Mouse (Mus musculus) hindbrain, embryonic 12.5 days (tissue): ENCODE measurements around the gene Hacd4. TPM values are rescaled to one million over a fixed set of nuclear protein-coding genes. Genes with fewer than 3 reads are reported as not detected.

Experiments
- ATAC-seq: fragments of 200-750 bp; cut with Nextera tagmentation; 2 replicates; pipeline ENCODE4 v1.8.0; 2017; ENCODE audit warnings: moderate TSS enrichment; ENCODE audit not compliant: low FRiP score
- H3K27ac ChIP-seq: fragments of 300-500 bp; sonication (generic); 2 replicates; pipeline ENCODE4 v1.5.1; 2016; ENCODE audit warnings: mild to moderate bottlenecking
- H3K27me3 ChIP-seq: fragments of 300-500 bp; sonication (generic); 2 replicates; pipeline ENCODE4 v1.6.1; 2016; ENCODE audit warnings: mild to moderate bottlenecking
- H3K36me3 ChIP-seq: fragments of 300-500 bp; sonication (generic); 2 replicates; pipeline ENCODE4 v1.6.1; 2016; ENCODE audit warnings: mild to moderate bottlenecking
- H3K4me1 ChIP-seq: fragments of 300-500 bp; sonication (generic); 2 replicates; pipeline ENCODE4 v1.6.1; 2016
- H3K4me2 ChIP-seq: fragments of 300-500 bp; sonication (generic); replicated peaks from 2 replicates; pipeline ENCODE4 v1.6.1; 2016; ENCODE audit warnings: mild to moderate bottlenecking
- H3K4me3 ChIP-seq: fragments of 300-500 bp; sonication (generic); 2 replicates; pipeline ENCODE4 v1.5.1; 2016; ENCODE audit warnings: mild to moderate bottlenecking
- H3K9ac ChIP-seq: fragments of 300-500 bp; sonication (generic); 2 replicates; pipeline ENCODE4 v1.6.1; 2016; ENCODE audit warnings: mild to moderate bottlenecking, moderate library complexity
- H3K9me3 ChIP-seq: fragments of 300-500 bp; sonication (generic); replicated peaks from 2 replicates; pipeline ENCODE4 v1.6.1; 2016; ENCODE audit warnings: mild to moderate bottlenecking
- WGBS: fragments of 180-500 bp; shearing (Covaris S2); methylation state at CpG from one replicate; pipeline ENCODE4 v1.1.7; 2016; 5-methylcytosine and 5-hydroxymethylcytosine counted together
- polyA plus RNA-seq: library from polyadenylated mRNA; unstranded; fragments of >200 nt; fragmentation: Nextera tagmentation; extraction: Ambion mirVana; gene quantifications from 2 replicates; pipeline ENCODE4 v1.2.1, GENCODE M21; 2016

Gene Hacd4
- polyA plus RNA-seq, 1 experiment from 2014 or later: 3.9 TPM

DNA sequence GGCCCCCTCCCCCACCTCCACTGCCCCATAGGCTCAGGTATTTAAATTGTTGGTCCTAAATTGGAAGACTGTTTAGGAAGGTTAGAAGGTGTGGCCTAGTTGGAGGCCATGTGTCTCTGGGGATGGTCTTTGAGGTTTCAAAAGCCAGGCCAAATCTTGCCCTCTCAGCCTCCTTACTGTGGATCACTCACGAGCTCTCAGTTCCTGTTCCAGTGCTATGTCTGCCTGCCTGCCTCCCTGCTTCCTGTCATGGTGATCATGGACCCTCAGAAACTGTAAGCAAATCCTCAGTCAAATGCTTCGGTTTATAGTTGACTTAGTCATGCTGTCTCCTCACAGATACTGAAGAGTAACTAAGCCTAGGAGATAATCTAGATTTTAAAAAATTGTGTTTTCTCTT is 19.9 kb upstream of the Hacd4 start:
- H3K36me3 ChIP-seq: no peaks in the 10 kb centered on the region
- H3K27ac ChIP-seq: no peak overlapping the region
- WGBS: 78% methylated on average over 2 of the region's 2 CpGs
- no peaks in the 10 kb centered on the region for H3K4me1 ChIP-seq
- H3K9ac ChIP-seq: no peak overlapping the region
- no peaks in the 10 kb centered on the region for H3K27me3 ChIP-seq
- H3K4me2 ChIP-seq: no peak overlapping the region
- H3K4me3 ChIP-seq: no peak overlapping the region
- ATAC-seq: no peak
- no peaks in the 10 kb centered on the region for H3K9me3 ChIP-seq

DNA sequence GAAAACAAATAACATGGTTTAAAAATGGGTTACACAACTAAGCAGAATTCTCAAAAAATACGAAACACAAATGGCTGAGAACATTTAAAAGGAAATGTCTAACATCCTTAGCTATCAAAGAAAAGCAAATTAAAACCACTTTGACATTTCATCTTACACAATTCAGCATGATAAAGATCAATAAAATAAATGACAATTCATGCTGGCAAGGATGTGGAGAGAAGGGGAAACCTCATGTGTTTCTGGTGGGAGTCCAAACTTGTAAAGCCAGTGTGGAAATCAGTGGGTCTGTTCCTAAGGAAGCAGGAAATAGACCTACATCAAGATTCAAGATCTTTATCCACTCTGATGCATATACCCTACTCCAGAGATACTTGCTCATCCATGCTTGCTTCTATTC is 19.4 kb upstream of the Hacd4 start:
- WGBS: 88% methylated on average over 1 of the region's 1 CpGs
- ATAC-seq: no peak
- no peak overlapping the region for H3K9ac ChIP-seq
- H3K4me2 ChIP-seq: no peak overlapping the region
- no peaks in the 10 kb centered on the region for H3K9me3 ChIP-seq
- H3K27me3 ChIP-seq: no peaks in the 10 kb centered on the region
- H3K36me3 ChIP-seq: no peaks in the 10 kb centered on the region
- H3K4me3 ChIP-seq: no peak overlapping the region
- no peaks in the 10 kb centered on the region for H3K4me1 ChIP-seq
- H3K27ac ChIP-seq: no peak overlapping the region

DNA sequence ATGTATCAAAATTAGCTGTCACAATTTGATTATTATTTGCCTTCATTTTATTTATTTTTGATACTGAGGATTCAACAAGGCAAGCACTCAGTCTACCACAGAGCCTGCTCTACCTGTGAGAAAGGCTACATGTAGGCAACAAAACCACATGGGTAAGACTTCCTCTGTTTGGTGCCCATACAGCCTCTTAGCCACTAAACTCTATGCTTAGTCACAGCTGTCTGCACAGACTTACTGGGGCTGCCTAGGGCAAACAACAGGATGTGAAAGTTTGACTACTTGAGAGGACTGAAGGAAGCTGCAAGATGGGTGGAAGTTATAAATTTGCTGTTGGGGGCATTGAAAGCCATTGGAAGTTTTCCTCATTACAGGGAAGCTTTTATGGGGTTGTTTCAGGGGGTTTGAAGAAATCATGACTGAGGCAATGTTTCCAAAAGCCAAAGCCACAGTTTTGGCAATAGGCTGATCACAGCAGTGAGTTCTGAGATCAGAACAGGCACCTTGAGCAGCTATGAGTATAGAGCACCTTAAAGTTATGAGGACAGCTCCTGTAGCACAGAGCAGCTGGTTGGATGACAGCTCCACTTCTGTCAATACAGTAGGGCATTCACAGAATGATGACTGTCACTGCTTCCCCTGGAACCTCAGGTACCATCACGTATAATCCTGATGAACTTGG is 11.5 kb upstream of the Hacd4 start:
- Histone ChIP-seq H3K36me3 (no peaks in the 10 kb centered on the region), H3K4me1 (no peaks in the 10 kb centered on the region), H3K9ac (no peak overlapping the region), H3K27me3 (no peaks in the 10 kb centered on the region), H3K27ac (no peak overlapping the region), H3K9me3 (no peaks in the 10 kb centered on the region), H3K4me2 (no peak overlapping the region), H3K4me3 (no peak overlapping the region)
- no peak for ATAC-seq
- 96% methylated on average over 1 of the region's 1 CpGs for WGBS

DNA sequence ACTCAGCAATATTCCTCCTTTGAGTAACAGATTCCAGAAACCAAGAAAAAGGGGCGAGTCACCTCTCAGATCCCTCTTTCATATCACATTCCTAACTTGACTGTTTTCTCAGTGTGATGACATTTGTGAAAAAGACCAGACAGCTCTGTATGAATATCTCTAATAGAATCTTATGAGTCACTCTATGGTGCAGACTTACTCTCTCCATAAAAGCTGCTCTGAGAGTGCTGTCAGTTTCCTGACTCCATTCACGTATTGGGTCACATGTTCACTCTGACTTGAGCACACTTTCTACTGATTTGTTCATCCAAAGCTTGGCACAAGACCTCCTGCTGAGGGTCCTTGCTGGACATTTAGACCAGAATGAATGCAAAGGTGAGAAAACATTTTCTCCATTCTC is 10.2 kb upstream of the Hacd4 start:
- H3K4me1 ChIP-seq: no peaks in the 10 kb centered on the region
- no peak overlapping the region for H3K4me3 ChIP-seq
- no peak overlapping the region for H3K4me2 ChIP-seq
- 80% methylated on average over 2 of the region's 2 CpGs for WGBS
- no peak for ATAC-seq
- H3K36me3 ChIP-seq: no peaks in the 10 kb centered on the region
- H3K27me3 ChIP-seq: no peaks in the 10 kb centered on the region
- no peak overlapping the region for H3K9ac ChIP-seq
- no peaks in the 10 kb centered on the region for H3K9me3 ChIP-seq
- no peak overlapping the region for H3K27ac ChIP-seq

DNA sequence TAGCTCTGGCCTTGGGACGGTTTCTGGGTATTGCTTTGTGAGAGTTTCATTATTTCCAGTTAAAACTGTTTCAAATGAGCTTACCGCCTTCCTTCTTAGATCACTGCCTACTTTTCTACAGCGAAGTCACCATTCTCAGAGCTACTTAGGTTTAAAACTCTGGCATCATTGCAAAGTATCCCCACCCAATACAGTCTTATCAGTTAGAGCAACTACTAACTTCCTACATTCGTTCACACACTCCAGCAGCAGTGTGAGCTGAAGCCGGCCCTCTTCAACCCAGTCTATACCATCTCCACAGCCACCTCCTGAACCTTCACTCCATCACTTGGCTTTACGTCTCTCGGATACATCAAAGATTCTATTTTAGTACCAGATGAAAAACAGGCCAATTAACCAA is 2.1 kb upstream of the Hacd4 start:
- no peaks in the 10 kb centered on the region for H3K9me3 ChIP-seq
- H3K4me1 ChIP-seq: peaks cover 9% of the 10 kb centered on the region
- no peak overlapping the region for H3K4me2 ChIP-seq
- 88% methylated on average over 7 of the region's 7 CpGs for WGBS
- H3K9ac ChIP-seq: no peak overlapping the region
- no peaks in the 10 kb centered on the region for H3K36me3 ChIP-seq
- H3K27me3 ChIP-seq: no peaks in the 10 kb centered on the region
- no peak overlapping the region for H3K27ac ChIP-seq
- ATAC-seq: no peak
- no peak overlapping the region for H3K4me3 ChIP-seq

DNA sequence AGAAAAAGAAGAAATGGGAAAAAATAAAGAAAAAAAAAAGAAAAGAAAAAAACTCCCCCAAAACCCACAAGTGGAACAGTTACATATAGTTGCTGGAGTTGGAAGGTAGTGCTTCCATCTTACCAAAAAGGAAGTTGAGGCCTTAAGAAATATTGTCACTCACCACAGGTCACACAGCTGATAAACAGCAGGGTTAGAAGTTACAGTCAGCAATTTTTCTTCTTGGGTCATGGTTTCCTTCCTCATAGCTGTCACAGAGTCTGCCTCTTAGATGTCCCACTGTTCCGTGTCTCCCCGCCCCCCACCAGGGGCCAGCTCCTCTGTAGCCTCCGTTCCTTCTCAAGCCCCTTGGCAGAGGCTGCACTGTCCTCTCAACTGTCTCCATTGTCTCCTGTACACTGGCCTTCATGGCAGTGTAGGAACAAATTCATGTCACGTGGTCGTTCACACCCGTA is 968 bp upstream of the Hacd4 start:
- 71% methylated on average over 6 of the region's 6 CpGs for WGBS
- H3K36me3 ChIP-seq: no peaks in the 10 kb centered on the region
- no peak for ATAC-seq

DNA sequence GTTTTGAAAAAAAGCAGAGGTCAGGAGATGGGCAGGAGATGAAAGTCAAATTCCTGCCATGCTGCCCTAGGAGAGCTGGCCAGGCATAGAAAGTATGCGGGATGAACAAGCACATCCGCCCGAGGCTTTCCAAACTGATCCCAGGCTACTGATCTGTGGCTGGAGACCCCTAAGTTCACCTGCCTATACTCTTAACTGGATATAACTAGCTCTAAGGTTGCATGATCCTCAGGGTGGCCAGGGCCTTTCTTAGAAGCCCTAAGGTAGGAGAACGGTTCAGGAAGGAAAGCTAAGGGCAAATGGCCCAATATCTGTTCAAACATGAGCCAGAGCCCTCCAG is 232 bp upstream of the Hacd4 start:
- no peaks in the 10 kb centered on the region for H3K27me3 ChIP-seq
- H3K9me3 ChIP-seq: no peaks in the 10 kb centered on the region
- peak overlapping the region; percentile 59 for H3K9ac ChIP-seq
- H3K36me3 ChIP-seq: no peaks in the 10 kb centered on the region
- peak overlapping the region; percentile 40; the same call in 1 of the 2 replicates for H3K27ac ChIP-seq
- 21% methylated on average over 4 of the region's 4 CpGs for WGBS
- no peak for ATAC-seq
- peak overlapping the region; percentile 40 for H3K4me3 ChIP-seq
- H3K4me1 ChIP-seq: peaks cover 9% of the 10 kb centered on the region
- H3K4me2 ChIP-seq: peak overlapping the region; percentile 71

More for the DNA sequence above, 968 bp upstream of the Hacd4 start:
- H3K9ac ChIP-seq: no peak overlapping the region
- no peak overlapping the region for H3K4me2 ChIP-seq
- H3K27me3 ChIP-seq: no peaks in the 10 kb centered on the region
- H3K27ac ChIP-seq: no peak overlapping the region
- peaks cover 9% of the 10 kb centered on the region for H3K4me1 ChIP-seq
- H3K4me3 ChIP-seq: no peak overlapping the region
- H3K9me3 ChIP-seq: no peaks in the 10 kb centered on the region

DNA sequence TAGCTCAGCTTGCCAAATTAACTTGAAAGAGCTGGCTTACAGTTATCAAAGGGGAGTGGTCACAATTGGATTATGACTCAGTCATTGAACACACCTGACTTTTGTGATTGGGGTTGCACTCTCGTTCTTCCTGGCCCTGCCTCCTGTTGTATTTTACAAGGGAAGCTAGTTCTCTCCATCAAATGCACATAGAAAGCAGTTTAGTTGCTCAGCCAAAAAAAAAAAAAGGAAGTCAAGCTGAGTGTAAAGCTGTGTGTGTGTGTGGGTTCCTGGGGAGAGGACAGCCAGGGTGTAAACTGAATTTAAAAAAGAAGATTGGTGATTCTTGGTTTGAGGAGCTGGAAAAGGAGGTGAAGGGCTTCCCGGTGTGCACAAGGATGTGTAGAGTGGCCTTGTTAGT is 811 bp downstream of the Hacd4 start:
- no peak overlapping the region for H3K9ac ChIP-seq
- ATAC-seq: no peak
- 40% methylated on average over 2 of the region's 2 CpGs for WGBS

DNA sequence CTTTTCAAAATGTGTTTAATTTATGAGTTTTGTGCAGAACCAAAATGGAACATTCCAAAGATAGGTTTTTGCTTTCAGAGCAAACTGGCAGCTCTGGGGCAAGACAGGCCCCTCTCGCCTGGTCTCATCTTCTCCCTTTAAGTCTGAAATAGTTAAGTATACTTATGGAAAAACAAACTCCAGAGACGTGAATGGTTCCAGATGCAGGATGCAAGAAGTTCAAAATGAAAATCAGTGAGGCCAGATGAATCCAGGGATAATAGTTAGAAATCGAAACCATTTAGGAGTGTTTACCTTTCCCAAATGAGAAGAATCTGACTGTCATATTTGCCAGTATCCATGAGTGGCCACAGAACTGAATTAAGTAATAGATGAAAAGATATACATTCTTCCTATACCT is 1.6 kb downstream of the Hacd4 start:
- Histone ChIP-seq H3K27ac (no peak overlapping the region), H3K4me3 (no peak overlapping the region), H3K27me3 (no peaks in the 10 kb centered on the region), H3K9me3 (no peaks in the 10 kb centered on the region), H3K4me2 (no peak overlapping the region), H3K4me1 (peaks cover 9% of the 10 kb centered on the region), H3K36me3 (no peaks in the 10 kb centered on the region), H3K9ac (no peak overlapping the region)
- no peak for ATAC-seq
- 86% methylated on average over 3 of the region's 3 CpGs for WGBS

More for the DNA sequence above, 811 bp downstream of the Hacd4 start:
- no peaks in the 10 kb centered on the region for H3K9me3 ChIP-seq
- H3K27ac ChIP-seq: no peak overlapping the region
- peaks cover 9% of the 10 kb centered on the region for H3K4me1 ChIP-seq
- H3K27me3 ChIP-seq: no peaks in the 10 kb centered on the region
- no peak overlapping the region for H3K4me3 ChIP-seq
- peak overlapping the region; percentile 71 for H3K4me2 ChIP-seq
- H3K36me3 ChIP-seq: no peaks in the 10 kb centered on the region

DNA sequence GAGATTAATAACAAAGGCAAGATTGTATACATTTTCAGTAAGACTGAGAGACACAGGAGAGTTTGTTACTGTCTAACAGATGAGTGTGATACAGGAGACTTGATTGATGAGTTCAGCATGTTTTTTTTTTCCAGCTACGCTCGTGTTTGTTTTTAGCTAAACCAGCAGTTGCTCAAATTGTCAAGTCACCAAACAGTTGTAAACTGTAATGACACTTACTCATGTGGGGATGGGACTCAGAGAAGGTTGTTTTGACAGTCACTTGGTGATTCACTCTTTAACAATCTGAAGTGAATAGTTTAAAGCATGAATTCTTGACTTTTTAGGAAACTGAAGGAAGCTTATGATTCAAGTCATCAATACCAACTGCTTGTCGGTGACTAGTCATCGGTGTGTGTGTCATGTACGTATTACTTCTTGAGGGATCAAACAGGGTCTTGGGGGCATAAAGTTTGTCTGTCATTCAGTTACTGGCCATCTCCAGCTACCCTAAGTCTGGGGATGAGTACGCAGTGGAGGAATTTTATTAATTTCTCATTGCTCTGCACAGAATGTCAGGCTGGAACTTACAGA is 2.0 kb downstream of the Hacd4 start:
- H3K27me3 ChIP-seq: no peaks in the 10 kb centered on the region
- 83% methylated on average over 6 of the region's 6 CpGs for WGBS
- H3K9me3 ChIP-seq: no peaks in the 10 kb centered on the region
- H3K27ac ChIP-seq: no peak overlapping the region
- no peak overlapping the region for H3K9ac ChIP-seq
- H3K4me2 ChIP-seq: no peak overlapping the region
- H3K36me3 ChIP-seq: no peaks in the 10 kb centered on the region
- peaks cover 9% of the 10 kb centered on the region for H3K4me1 ChIP-seq
- ATAC-seq: no peak
- H3K4me3 ChIP-seq: no peak overlapping the region

DNA sequence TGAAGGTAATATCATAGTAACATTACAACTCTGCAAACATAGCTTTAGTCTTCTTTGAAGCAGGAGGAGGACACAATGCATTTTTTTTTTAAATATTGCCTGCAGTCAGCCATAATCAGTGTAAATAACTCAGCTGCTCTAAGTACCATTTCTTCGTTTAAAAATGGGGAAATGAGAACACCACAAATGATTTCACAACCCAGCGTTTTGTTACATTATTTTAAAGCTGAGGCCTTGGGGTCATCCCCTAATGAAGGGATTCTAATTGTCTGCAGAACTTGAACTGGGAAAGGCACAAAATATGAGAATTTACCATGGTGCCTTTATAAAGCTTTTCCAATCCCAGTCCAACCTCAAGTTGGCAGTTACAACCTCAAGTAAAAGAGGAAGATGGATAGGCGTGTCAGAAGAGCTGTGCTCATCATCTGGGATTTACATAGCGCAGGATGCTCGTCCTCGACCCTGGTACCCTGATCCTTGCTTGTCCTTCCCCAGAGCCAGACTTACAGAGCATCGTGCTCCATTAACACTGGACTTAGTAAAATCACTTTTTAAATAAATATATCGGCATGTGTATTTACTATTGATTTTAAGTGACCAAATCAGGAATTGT is 6.2 kb downstream of the Hacd4 start:
- WGBS: 82% methylated on average over 8 of the region's 8 CpGs
- Histone ChIP-seq H3K9me3 (no peaks in the 10 kb centered on the region), H3K4me2 (no peak overlapping the region), H3K4me1 (no peaks in the 10 kb centered on the region), H3K36me3 (no peaks in the 10 kb centered on the region), H3K27me3 (no peaks in the 10 kb centered on the region), H3K4me3 (no peak overlapping the region), H3K9ac (no peak overlapping the region), H3K27ac (no peak overlapping the region)
- ATAC-seq: no peak

DNA sequence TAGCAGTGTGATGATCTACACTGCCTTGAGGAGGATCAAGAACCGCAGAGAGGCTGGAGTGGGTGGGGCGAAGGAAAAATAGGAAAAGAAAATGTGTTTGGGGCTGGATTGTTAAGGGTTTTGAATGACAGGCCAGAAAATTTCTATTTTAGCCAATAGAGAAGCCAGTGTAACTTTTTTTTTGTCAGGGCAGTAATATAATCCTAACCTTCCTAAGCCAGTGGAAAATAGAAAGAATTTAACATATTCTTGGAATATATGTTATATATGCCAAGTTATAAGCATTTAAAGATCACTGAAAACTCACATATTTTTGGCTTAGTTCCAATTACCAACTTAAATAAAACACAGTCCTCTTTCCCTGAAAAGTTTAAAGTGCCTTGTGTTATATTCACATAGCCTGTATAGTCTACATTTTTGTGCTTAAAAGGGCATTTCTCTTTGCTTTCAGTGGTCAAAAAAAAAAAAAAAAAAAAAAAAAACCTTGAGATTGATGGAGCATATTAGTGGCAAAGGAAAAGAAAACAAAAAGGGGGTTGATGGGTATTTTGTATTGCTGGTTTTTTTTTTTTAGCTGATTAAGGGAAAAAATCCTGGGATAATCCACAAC is 11.0 kb downstream of the Hacd4 start:
- no peaks in the 10 kb centered on the region for H3K4me1 ChIP-seq
- no peak overlapping the region for H3K4me2 ChIP-seq
- H3K36me3 ChIP-seq: no peaks in the 10 kb centered on the region
- H3K9ac ChIP-seq: no peak overlapping the region
- H3K4me3 ChIP-seq: no peak overlapping the region
- H3K9me3 ChIP-seq: no peaks in the 10 kb centered on the region
- WGBS: 88% methylated on average over 2 of the region's 2 CpGs
- no peak overlapping the region for H3K27ac ChIP-seq
- H3K27me3 ChIP-seq: no peaks in the 10 kb centered on the region
- ATAC-seq: no peak

DNA sequence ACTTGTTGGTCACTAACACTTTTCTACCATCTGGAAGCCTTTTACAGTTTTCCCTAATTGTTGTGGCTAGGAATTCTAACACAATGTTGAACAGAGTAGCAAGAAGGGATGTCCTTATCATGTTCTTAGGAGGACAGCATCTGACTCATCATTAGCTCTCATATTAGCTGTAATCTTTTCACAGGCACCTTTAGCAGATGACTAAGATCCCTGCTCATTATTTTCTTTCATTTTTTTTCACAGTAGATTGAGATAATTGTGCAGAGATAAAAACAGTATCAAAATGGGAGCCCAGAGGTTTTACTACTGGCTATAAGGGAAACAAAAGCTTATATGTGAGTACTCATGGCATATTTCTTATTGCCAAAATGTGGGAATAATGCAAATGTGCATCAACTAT is 14.2 kb downstream of the Hacd4 start:
- H3K4me3 ChIP-seq: no peak overlapping the region
- H3K9ac ChIP-seq: no peak overlapping the region
- no peaks in the 10 kb centered on the region for H3K4me1 ChIP-seq
- no peak overlapping the region for H3K4me2 ChIP-seq
- no peaks in the 10 kb centered on the region for H3K36me3 ChIP-seq
- no peaks in the 10 kb centered on the region for H3K9me3 ChIP-seq
- no peaks in the 10 kb centered on the region for H3K27me3 ChIP-seq
- no peak for ATAC-seq
- H3K27ac ChIP-seq: no peak overlapping the region
